Comparison of ENCODE assay signal across 8 mouse cellular contexts in the genomic region with DNA sequence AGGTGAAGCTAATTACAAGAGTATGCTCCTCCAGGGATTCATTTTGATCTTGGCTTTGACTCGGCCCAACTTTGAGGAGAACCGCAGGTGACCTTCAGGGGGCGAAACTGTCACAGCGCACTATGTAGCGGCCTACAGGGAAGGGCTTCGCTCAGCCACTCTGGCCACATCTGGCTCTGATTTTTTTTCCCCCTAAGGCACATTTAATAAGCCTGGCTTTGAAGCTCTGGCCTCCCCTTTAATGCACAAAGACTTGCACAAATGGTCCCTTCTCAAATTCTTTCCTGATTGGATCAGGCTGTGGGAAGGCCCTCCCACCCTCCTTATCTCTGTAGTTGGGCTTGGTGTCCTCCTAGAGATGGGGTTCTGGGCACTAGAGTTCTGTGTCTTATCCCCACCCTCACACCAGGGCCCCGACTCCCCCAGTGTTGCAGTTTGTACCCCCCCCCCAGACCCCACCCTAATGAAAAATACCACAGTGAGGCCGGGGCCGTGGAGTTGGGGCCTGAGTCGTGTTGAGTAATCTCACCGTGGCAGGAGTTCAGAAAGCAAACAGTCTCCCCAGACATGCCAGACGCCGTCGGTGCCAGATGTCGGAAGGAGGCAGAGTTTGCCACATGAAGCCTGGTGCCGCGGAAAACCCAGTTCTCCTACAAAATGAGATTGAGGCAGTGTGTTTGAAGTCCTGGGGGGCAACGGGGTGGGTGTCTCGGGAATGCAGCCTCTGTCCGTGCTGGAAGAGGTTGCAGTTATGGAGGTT. TPM values are rescaled to one million over a fixed set of nuclear protein-coding genes. Genes with fewer than 3 reads are reported as not detected.
DNase-seq lines count a peak whose midpoint lies in the region; ATAC-seq and TF ChIP-seq lines count a peak whose summit lies in the region.

No protein-coding gene starts in this region.

- H3K36me3 ChIP-seq in heart, embryonic 10.5 days = peaks cover 82% of the 10 kb centered on the region
- H3K36me3 ChIP-seq in forebrain, embryonic 14.5 days (ENCODE audit: control insufficient read depth, insufficient read depth, low read length) = peaks cover 77% of the 10 kb centered on the region
- H3K36me3 ChIP-seq in lung, embryonic 14.5 days (ENCODE audit: insufficient read depth) = peaks cover 87% of the 10 kb centered on the region

- H3K27me3 ChIP-seq in heart, embryonic 10.5 days (ENCODE audit: insufficient read depth, poor library complexity, severe bottlenecking) = no peaks in the 10 kb centered on the region
- no peaks in the 10 kb centered on the region for H3K27me3 ChIP-seq in forebrain, embryonic 14.5 days (replicated peaks; ENCODE audit: control insufficient read depth, insufficient read depth, low read length)
- H3K27me3 ChIP-seq in lung, embryonic 14.5 days (ENCODE audit: insufficient read depth, low read length) = no peaks in the 10 kb centered on the region

- peaks cover 15% of the 10 kb centered on the region; the same call in 1 of the 2 replicates for H3K4me1 ChIP-seq in heart, embryonic 10.5 days
- H3K4me1 ChIP-seq in brown adipose tissue, adult 24 weeks (ENCODE audit: control insufficient read depth, insufficient read depth, insufficient read length, low read length) = peaks cover 3% of the 10 kb centered on the region
- H3K4me1 ChIP-seq in forebrain, embryonic 14.5 days (ENCODE audit: control insufficient read depth, insufficient read depth, low read length) = no peaks in the 10 kb centered on the region
- H3K4me1 ChIP-seq in lung, embryonic 14.5 days (ENCODE audit: insufficient read depth) = no peaks in the 10 kb centered on the region

- WGBS in heart, embryonic 10.5 days = 58% methylated on average over 20 of the region's 20 CpGs
- WGBS in forebrain, embryonic 14.5 days = 73% methylated on average over 20 of the region's 20 CpGs
- 53% methylated on average over 20 of the region's 20 CpGs for WGBS in lung, embryonic 14.5 days

- TF ChIP-seq CTCF in lung, embryonic 14.5 days (IDR thresholded peaks at IDR 0.05; ENCODE audit: low read depth) = no peak

- no peaks in the 10 kb centered on the region for H3K9me3 ChIP-seq in heart, embryonic 10.5 days
- H3K9me3 ChIP-seq in forebrain, embryonic 14.5 days (replicated peaks; ENCODE audit: control insufficient read depth, low read length) = no peaks in the 10 kb centered on the region
- no peaks in the 10 kb centered on the region for H3K9me3 ChIP-seq in lung, embryonic 14.5 days (ENCODE audit: low read depth, low read length)

- DNase-seq in heart, embryonic 10.5 days (ENCODE audit: low spot score) = no peak
- no peak for DNase-seq in heart, postnatal 36 days
- DNase-seq in forebrain, embryonic 14.5 days (ENCODE audit: low spot score) = no peak
- DNase-seq in lung, embryonic 14.5 days = peak; percentile 49
- no peak for DNase-seq in ovary, postnatal 10 days (ENCODE audit: low spot score)
- DNase-seq in kidney, postnatal 36 days = no peak

- no peak overlapping the region for H3K4me3 ChIP-seq in heart, embryonic 10.5 days
- H3K4me3 ChIP-seq in brown adipose tissue, adult 24 weeks (ENCODE audit: insufficient read depth, low read depth, low read length) = no peak overlapping the region
- no peak overlapping the region for H3K4me3 ChIP-seq in forebrain, embryonic 14.5 days (ENCODE audit: low read depth, low read length)
- no peak overlapping the region for H3K4me3 ChIP-seq in lung, embryonic 14.5 days (ENCODE audit: low read depth, low read length)

- H3K27ac ChIP-seq in heart, embryonic 10.5 days = peak overlapping the region; percentile 36; the same call in 1 of the 2 replicates
- peak overlapping the region; percentile 96 for H3K27ac ChIP-seq in brown adipose tissue, adult 24 weeks (replicated peaks; ENCODE audit: low read depth, low read length)
- peak overlapping the region; percentile 6; the same call in 1 of the 2 replicates for H3K27ac ChIP-seq in forebrain, embryonic 14.5 days (ENCODE audit: low read depth, low read length)
- H3K27ac ChIP-seq in lung, embryonic 14.5 days (ENCODE audit: low read depth) = no peak overlapping the region

- no peak for ATAC-seq in forebrain, embryonic 14.5 days
- ATAC-seq in lung, embryonic 14.5 days (ENCODE audit: insufficient read depth) = peak; percentile 42
- ATAC-seq in monocyte, adult 5-6 weeks (replicated peaks; ENCODE audit: insufficient number of reproducible peaks, low FRiP score, low TSS enrichment, poor library complexity, severe bottlenecking) = no peak

- intact Hi-C loops in heart, postnatal 36 days (cut with DNase I) = no loop called here

- no peak overlapping the region for H3K9ac ChIP-seq in forebrain, embryonic 14.5 days (ENCODE audit: low read length)
- no peak overlapping the region for H3K9ac ChIP-seq in lung, embryonic 14.5 days

- no peak overlapping the region for H3K4me2 ChIP-seq in forebrain, embryonic 14.5 days (ENCODE audit: low read length)
- no peak overlapping the region for H3K4me2 ChIP-seq in lung, embryonic 14.5 days

RNA-seq across cellular contexts. Expression of gene Axin2, which starts 27.5 kb away (rescaled TPM):
- polyA plus RNA-seq in heart, embryonic 10.5 days (2016; fragmentation: Nextera tagmentation; extraction: Ambion mirVana) = 2.2 and 5.1 TPM in 2 replicates
- total RNA-seq in heart, postnatal 36 days (2021) = 1 to 10 TPM; 4.1 to 6.2 TPM
- polyA plus RNA-seq in brown adipose tissue, adult 24 weeks (2012; ENCODE audit: insufficient read depth, insufficient read length, missing spikeins) = 18.4 and 19.4 TPM in 2 replicates
- 7.8 and 9.4 TPM in 2 replicates for polyA plus RNA-seq in forebrain, embryonic 14.5 days (2014; fragmentation: Nextera tagmentation; extraction: Ambion mirVana)
- polyA plus RNA-seq in lung, embryonic 14.5 days (2014; fragmentation: Nextera tagmentation; extraction: Ambion mirVana) = 13.0 and 15.5 TPM in 2 replicates
- 1.5 to 5.5 TPM (median 2.2 TPM) in 3 replicates for total RNA-seq in monocyte, adult 5-6 weeks (2017)
